Mouse (Mus musculus) hindbrain, embryonic 15.5 days (tissue): ENCODE data around the gene Fbxl18. TPM values are rescaled to one million over a fixed set of nuclear protein-coding genes. Genes with fewer than 3 reads are reported as not detected.
"Not testable (repeated sequence)": the region's sequence is repeated elsewhere in the genome, so short reads cannot be mapped to it uniquely, and the experiment has no call there.

Experiments
- ATAC-seq: fragments of 200-750 bp; cut with Nextera tagmentation; 2 replicates; pipeline ENCODE4 v1.8.0; 2017; ENCODE audit warnings: low read depth, moderate number of reproducible peaks, moderate TSS enrichment; ENCODE audit not compliant: low FRiP score
- H3K27ac ChIP-seq: fragments of 300-500 bp; sonication (generic); replicated peaks from 2 replicates; pipeline ENCODE4 v1.5.1; 2015; ENCODE audit warnings: mild to moderate bottlenecking, inconsistent platforms
- H3K27me3 ChIP-seq: fragments of 300-500 bp; sonication (generic); 2 replicates; pipeline ENCODE4 v1.6.1; 2015; ENCODE audit warnings: control low read depth, inconsistent platforms
- H3K36me3 ChIP-seq: fragments of 300-500 bp; sonication (generic); 2 replicates; pipeline ENCODE4 v1.6.1; 2015; ENCODE audit warnings: control low read depth, inconsistent platforms
- H3K4me1 ChIP-seq: fragments of 300-500 bp; sonication (generic); replicated peaks from 2 replicates; pipeline ENCODE4 v1.6.1; 2015; ENCODE audit warnings: control low read depth, inconsistent platforms
- H3K4me2 ChIP-seq: fragments of 300-500 bp; sonication (generic); 2 replicates; pipeline ENCODE4 v1.6.1; 2015; ENCODE audit warnings: moderate library complexity, mild to moderate bottlenecking, inconsistent platforms
- H3K4me3 ChIP-seq: fragments of 300-500 bp; sonication (generic); 2 replicates; pipeline ENCODE4 v1.5.1; 2015; ENCODE audit warnings: mild to moderate bottlenecking, inconsistent platforms
- H3K9ac ChIP-seq: fragments of 300-500 bp; sonication (generic); 2 replicates; pipeline ENCODE4 v1.6.1; 2015; ENCODE audit warnings: inconsistent platforms
- H3K9me3 ChIP-seq: fragments of 300-500 bp; sonication (generic); 2 replicates; pipeline ENCODE4 v1.6.1; 2016; ENCODE audit warnings: control low read depth, inconsistent platforms
- WGBS: fragments of 180-500 bp; shearing (Covaris S2); methylation state at CpG from one replicate; pipeline ENCODE4 v1.1.7; 2015; 5-methylcytosine and 5-hydroxymethylcytosine counted together
- polyA plus RNA-seq: library from polyadenylated mRNA; unstranded; fragments of >200 nt; fragmentation: Nextera tagmentation; extraction: Ambion mirVana; gene quantifications from 2 replicates; pipeline ENCODE4 v1.2.1, GENCODE M21; 2015

Gene Fbxl18
- polyA plus RNA-seq, 1 experiment from 2014 or later, result 30.3 TPM

- 84% methylated on average over 6 of the region's 6 CpGs for WGBS
- no peak for ATAC-seq
- Histone ChIP-seq H3K4me1 (peaks cover 28% of the 10 kb centered on the region), H3K27me3 (no peaks in the 10 kb centered on the region), H3K36me3 (peaks cover 7% of the 10 kb centered on the region), H3K4me2 (no peak overlapping the region), H3K4me3 (no peak overlapping the region), H3K9me3 (no peaks in the 10 kb centered on the region), H3K27ac (no peak overlapping the region), H3K9ac (no peak overlapping the region)
These were observed 3.8 kb downstream of the Fbxl18 start for GRCm38 (mm10) chr5:142891396-142891795.

- H3K4me2 ChIP-seq, H3K9me3 ChIP-seq, ATAC-seq, H3K27ac ChIP-seq, H3K9ac ChIP-seq, H3K4me3 ChIP-seq, H3K4me1 ChIP-seq, H3K27me3 ChIP-seq: not testable (repeated sequence)
- peaks cover 28% of the 10 kb centered on the region for H3K36me3 ChIP-seq
- WGBS, result 87% methylated on average over 3 of the region's 3 CpGs
These were observed 7.7 kb downstream of the Fbxl18 start for GRCm38 (mm10) chr5:142887533-142887932.

- Histone ChIP-seq H3K27ac (no peak overlapping the region), H3K4me3 (no peak overlapping the region), H3K4me2 (no peak overlapping the region), H3K4me1 (peaks cover 1% of the 10 kb centered on the region; the same call in 1 of the 2 replicates), H3K9me3 (no peaks in the 10 kb centered on the region), H3K9ac (no peak overlapping the region), H3K36me3 (peaks cover 28% of the 10 kb centered on the region), H3K27me3 (no peaks in the 10 kb centered on the region)
- WGBS, result 91% methylated on average over 20 of the region's 20 CpGs
- no peak for ATAC-seq
These were observed 8.5 kb downstream of the Fbxl18 start for GRCm38 (mm10) chr5:142886761-142887160.

GRCm38 (mm10) chr5:142886181-142886580, 9.0 kb downstream of the Fbxl18 start:
- WGBS, result 97% methylated on average over 19 of the region's 19 CpGs
- no peak overlapping the region for H3K4me3 ChIP-seq
- peaks cover 28% of the 10 kb centered on the region for H3K36me3 ChIP-seq
- no peaks in the 10 kb centered on the region for H3K9me3 ChIP-seq
- no peak for ATAC-seq
- H3K9ac ChIP-seq, result no peak overlapping the region
- peaks cover 7% of the 10 kb centered on the region for H3K4me1 ChIP-seq
- no peak overlapping the region for H3K4me2 ChIP-seq
- H3K27ac ChIP-seq, result no peak overlapping the region
- H3K27me3 ChIP-seq, result no peaks in the 10 kb centered on the region

GRCm38 (mm10) chr5:142882471-142882870, 12.8 kb downstream of the Fbxl18 start:
- Histone ChIP-seq H3K4me1 (peaks cover 29% of the 10 kb centered on the region), H3K27me3 (no peaks in the 10 kb centered on the region), H3K4me3 (no peak overlapping the region), H3K9ac (no peak overlapping the region), H3K27ac (no peak overlapping the region), H3K36me3 (peaks cover 31% of the 10 kb centered on the region), H3K4me2 (no peak overlapping the region), H3K9me3 (no peaks in the 10 kb centered on the region)
- WGBS, result 95% methylated on average over 11 of the region's 11 CpGs
- no peak for ATAC-seq

- Histone ChIP-seq H3K27ac (no peak overlapping the region), H3K27me3 (no peaks in the 10 kb centered on the region), H3K4me1 (peaks cover 31% of the 10 kb centered on the region), H3K36me3 (peaks cover 28% of the 10 kb centered on the region), H3K4me2 (no peak overlapping the region), H3K9me3 (no peaks in the 10 kb centered on the region), H3K4me3 (no peak overlapping the region), H3K9ac (no peak overlapping the region)
- no peak for ATAC-seq
- whole genome bisulfite sequencing, result 77% methylated on average over 8 of the region's 8 CpGs
These were observed 13.3 kb downstream of the Fbxl18 start for GRCm38 (mm10) chr5:142881936-142882335.

GRCm38 (mm10) chr5:142880806-142881516, 14.3 kb downstream of the Fbxl18 start:
- Histone ChIP-seq H3K4me1 (peaks cover 31% of the 10 kb centered on the region), H3K9ac (0 out of 2 replicates have a peak overlapping the region, but pooled peaks have one; percentile 0), H3K36me3 (peaks cover 19% of the 10 kb centered on the region), H3K27me3 (no peaks in the 10 kb centered on the region), H3K4me3 (no peak overlapping the region), H3K9me3 (no peaks in the 10 kb centered on the region), H3K4me2 (no peak overlapping the region), H3K27ac (peak overlapping the region; percentile 26; the same call in 1 of the 2 replicates)
- 17% methylated on average over 13 of the region's 13 CpGs for WGBS
- no peak for ATAC-seq

GRCm38 (mm10) chr5:142880246-142880645, 15.0 kb downstream of the Fbxl18 start:
- Histone ChIP-seq H3K9me3 (no peaks in the 10 kb centered on the region), H3K27ac (0 out of 2 replicates have a peak overlapping the region, but pooled peaks have one; percentile 26), H3K27me3 (no peaks in the 10 kb centered on the region), H3K36me3 (peaks cover 16% of the 10 kb centered on the region), H3K4me2 (no peak overlapping the region), H3K4me1 (peaks cover 34% of the 10 kb centered on the region), H3K9ac (no peak overlapping the region), H3K4me3 (no peak overlapping the region)
- 78% methylated on average over 6 of the region's 6 CpGs for WGBS
- ATAC-seq, result no peak

- Histone ChIP-seq H3K4me1 (peaks cover 34% of the 10 kb centered on the region), H3K9ac (no peak overlapping the region), H3K4me2 (no peak overlapping the region), H3K9me3 (no peaks in the 10 kb centered on the region), H3K27me3 (no peaks in the 10 kb centered on the region), H3K36me3 (peaks cover 10% of the 10 kb centered on the region; the same call in 1 of the 2 replicates), H3K4me3 (no peak overlapping the region), H3K27ac (no peak overlapping the region)
- peak; percentile 58; the same call in 1 of the 2 replicates for ATAC-seq
- 74% methylated on average over 8 of the region's 8 CpGs for WGBS
These were observed 15.7 kb downstream of the Fbxl18 start for GRCm38 (mm10) chr5:142879318-142880175.

GRCm38 (mm10) chr5:142878570-142878969, 16.7 kb downstream of the Fbxl18 start:
- Histone ChIP-seq H3K4me1 (peaks cover 34% of the 10 kb centered on the region), H3K27ac (no peak overlapping the region), H3K27me3 (no peaks in the 10 kb centered on the region), H3K9ac (no peak overlapping the region), H3K4me3 (no peak overlapping the region), H3K36me3 (peaks cover 9% of the 10 kb centered on the region; the same call in 1 of the 2 replicates), H3K9me3 (no peaks in the 10 kb centered on the region), H3K4me2 (no peak overlapping the region)
- WGBS, result 79% methylated on average over 15 of the region's 15 CpGs
- no peak for ATAC-seq

- Histone ChIP-seq H3K4me3 (no peak overlapping the region), H3K36me3 (peaks cover 7% of the 10 kb centered on the region; the same call in 1 of the 2 replicates), H3K9me3 (no peaks in the 10 kb centered on the region), H3K27ac (peak overlapping the region; percentile 52), H3K27me3 (no peaks in the 10 kb centered on the region), H3K9ac (no peak overlapping the region), H3K4me2 (no peak overlapping the region), H3K4me1 (peaks cover 34% of the 10 kb centered on the region)
- 26% methylated on average over 11 of the region's 11 CpGs for WGBS
- peak; percentile 71 for ATAC-seq
These were observed 17.6 kb downstream of the Fbxl18 start for GRCm38 (mm10) chr5:142877337-142878280.
